Mouse (Mus musculus): Measurements from ENCODE around the gene Itln1.
"Not testable (repeated sequence)": the region's sequence is repeated elsewhere in the genome, so short reads cannot be mapped to it uniquely, and the experiment has no call there.

Itln1 gene

DNA sequence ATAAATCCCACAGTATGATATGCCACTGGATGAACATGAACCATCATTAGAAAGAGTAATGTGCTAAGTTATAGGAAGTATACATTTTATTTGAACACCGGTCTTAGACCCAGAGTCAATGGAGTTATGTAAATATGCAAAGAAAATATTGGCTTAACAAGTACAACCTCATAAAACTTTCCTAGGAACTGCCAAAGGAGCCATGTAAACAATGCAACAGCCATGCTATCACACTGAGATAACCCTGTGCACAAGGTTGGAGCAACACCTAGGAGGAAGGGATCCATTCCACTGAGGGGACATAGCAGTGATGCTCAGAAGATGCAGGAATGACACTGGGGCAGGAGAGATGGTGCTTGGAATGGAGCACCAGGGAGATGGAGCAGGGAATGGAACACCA, 21.3 kb downstream of the Itln1 start:
- DNase-seq (ENCODE audit: low spot score in 2 of 2): no peak

DNA sequence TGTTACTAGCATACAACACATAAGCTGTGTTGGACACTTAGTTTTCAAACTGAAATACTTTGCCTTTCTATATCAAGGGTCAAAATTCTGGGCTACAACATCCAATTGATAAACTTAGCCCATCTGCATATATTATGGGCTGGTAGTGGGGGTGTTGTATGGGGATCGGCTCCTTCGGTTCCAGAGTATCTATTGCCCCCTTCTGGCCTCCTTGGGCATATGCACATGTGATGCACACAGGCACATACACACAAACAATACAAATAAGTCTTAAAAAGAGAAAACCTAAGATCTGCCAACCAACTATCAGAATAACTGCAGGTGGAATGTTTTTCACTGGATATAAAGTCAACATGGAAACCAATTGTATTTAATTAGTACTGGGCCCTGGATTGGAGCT, 21.9 kb downstream of the Itln1 start:
- DNase-seq (ENCODE audit: low spot score in 2 of 2): no peak

DNA sequence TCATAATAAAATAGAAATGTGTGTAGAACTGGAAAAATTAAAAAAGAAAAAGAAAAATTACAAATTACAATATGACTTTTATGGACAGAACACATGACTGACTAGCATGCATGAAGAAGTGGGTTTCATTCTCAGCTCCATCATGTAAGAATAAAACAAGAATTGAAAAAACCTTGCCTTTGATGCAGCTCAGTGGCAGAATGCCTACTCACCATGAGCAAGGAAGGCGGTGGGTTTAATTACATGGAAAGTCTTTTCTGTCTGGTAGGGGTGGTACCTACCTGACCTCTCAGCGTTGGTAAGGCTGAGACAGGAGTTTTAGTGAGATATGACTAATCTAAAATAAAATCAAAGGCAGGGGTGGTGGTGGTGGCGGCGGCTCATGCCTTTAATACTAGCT, 30.5 kb downstream of the Itln1 start:
- no peak for DNase-seq (ENCODE audit: low spot score in 2 of 2)

DNA sequence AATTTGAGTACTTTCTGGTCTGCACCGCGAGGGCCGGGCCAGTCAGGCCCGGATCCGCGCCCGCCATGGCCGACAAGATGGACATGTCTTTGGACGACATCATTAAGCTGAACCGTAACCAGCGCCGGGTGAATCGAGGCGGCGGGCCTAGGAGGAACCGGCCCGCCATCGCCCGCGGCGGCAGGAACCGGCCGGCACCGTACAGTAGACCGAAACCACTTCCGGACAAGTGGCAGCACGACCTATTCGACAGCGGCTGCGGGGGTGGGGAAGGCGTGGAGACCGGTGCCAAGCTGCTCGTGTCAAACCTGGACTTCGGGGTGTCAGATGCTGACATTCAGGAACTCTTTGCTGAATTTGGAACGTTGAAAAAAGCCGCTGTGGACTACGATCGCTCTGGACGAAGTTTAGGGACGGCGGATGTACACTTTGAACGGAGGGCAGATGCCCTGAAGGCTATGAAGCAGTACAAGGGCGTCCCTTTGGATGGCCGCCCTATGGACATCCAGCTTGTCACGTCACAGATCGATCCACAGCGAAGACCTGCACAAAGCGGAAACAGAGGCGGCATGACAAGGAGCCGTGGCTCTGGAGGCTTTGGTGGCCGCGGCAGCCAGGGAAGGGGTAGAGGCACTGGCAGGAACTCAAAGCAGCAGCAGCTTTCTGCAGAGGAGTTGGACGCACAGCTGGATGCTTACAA, 31.4 kb downstream of the Itln1 start:
- DNase-seq (ENCODE audit: low spot score in 2 of 2): peak in 1 of 2 experiments; percentile 60

DNA sequence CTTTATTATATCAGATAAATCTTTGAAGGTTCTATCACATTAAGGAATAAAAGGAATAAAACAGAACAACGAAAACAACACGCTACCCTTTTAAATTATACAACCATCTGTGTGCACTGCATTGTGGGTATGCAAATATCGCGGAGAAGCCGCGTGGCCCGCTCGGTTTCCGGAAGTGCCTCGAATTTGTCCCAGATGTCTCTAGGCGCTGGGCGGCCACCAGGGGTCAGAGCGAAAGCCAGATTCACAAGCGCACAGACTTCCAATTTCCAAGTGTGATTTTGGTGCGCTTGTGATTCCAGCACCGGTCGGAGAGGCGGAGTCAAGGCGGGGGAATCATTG, 31.9 kb downstream of the Itln1 start, which contains the start of gene Alyref2:
Gene Alyref2 (plus strand): TSS at position 229 of the 342 bp plus-strand sequence.
- peak; percentile 92 to 95 for DNase-seq (ENCODE audit: low spot score in 2 of 2)

DNA sequence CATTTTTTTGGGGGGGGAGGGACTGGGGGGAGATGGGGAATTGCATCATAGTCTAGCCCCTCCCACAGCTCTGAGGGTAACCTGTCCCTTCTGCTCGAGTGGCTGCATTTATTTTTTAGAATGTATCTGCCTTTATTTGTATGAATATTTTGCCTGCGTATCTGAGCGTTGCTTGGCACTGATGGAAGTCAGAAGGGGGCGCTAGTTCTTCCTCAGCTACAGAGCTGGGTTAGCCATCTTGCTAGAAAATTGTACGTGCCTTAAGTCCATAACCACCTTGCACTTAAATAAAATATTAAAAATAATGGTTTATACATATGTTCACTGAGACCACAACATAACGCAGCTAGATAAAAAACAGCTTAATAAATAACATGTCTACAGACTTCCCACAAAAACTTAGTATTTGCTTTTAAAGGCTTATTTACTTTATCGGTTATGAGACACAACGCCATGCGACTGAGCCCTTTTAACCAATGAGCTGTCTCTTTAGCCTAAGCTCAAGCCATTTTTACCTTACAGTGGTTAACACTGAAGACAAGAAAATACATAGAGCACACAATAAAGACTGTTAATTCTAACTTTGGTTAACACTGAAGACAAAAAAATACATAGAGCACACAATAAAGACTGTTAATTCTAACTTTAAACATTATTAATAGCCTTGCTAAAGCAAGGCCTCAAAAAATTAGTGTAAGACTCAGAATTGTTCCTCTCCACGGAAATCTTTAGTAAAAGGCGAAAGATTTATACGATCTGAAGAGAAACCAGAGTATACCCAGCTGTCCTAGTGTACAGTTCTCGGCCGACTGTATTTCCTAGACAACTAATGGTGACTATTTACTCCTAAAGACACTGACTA, 32.5 kb downstream of the Itln1 start:
- no peak for DNase-seq (ENCODE audit: low spot score in 2 of 2)

DNA sequence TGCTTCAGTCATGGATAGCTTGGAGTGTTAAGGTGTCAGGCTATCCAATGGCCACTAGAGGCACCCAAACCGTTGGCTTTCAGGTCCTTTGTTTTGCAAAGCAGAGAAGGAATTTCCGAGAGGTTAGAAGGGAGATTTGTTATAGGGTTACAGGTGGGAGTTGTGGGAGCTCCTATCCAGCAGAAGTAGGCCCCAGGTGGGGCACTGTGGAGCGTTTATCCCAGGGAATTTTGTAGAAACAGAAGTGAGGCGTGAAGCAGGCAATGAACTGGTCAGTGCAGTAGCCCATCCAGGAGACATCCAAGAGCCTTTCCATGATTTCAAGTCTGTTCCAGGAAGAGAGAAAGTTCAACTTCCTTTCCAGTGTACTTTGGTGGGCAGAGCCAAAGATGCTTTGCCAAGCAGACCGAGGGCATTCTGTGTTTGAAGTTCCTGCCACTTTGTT, 33.4 kb downstream of the Itln1 start:
- no peak for DNase-seq (ENCODE audit: low spot score in 2 of 2)

DNA sequence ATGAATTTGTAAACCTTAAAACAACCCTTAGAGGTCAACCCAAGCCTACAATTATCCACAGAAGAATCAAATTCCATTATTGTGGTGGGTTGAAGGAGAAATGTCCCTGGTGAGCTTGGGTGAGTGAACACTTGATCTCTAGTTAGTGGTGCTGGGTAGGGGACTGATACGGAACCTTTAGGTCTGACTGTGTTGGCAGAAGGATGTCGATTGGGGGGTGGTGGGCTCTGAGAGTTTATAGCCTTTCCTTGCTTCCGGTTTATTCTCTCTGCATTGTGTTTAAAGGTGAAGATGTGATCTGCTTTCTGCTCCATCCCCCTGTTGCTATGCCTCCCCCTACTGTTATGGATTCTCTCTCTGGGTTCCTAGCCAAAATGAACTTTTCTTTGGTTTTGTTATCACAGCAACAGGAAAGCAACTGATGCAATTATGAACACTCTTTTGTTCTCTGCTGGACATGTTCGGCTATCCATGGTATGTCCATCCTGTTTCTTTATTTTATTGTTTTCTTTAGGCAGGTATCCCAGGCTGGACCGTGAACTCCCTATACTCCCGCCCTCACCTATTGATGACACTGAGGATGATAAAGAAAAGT, 34.0 kb downstream of the Itln1 start:
- DNase-seq (ENCODE audit: low spot score in 2 of 2): no peak

DNA sequence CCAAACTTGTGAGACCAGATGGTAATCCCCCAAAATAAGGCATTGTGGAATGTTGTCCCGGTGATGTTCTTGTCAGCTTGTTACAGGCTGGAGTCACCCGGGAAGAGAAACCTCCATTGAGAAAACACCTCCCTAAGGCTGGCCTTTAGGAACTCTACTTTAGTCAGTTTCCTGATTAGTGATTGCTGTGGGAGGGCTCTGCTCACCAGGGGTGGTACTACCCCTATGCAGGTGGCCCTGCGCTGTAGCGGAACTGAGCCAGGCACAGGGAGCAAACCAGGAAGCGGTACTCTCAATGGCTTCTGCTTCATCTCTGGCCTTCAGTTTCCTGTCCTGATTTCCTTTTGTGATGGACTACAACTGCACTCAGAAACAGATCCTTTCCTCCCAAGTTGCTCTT, 35.2 kb downstream of the Itln1 start:
- DNase-seq (ENCODE audit: low spot score in 2 of 2): no peak

DNA sequence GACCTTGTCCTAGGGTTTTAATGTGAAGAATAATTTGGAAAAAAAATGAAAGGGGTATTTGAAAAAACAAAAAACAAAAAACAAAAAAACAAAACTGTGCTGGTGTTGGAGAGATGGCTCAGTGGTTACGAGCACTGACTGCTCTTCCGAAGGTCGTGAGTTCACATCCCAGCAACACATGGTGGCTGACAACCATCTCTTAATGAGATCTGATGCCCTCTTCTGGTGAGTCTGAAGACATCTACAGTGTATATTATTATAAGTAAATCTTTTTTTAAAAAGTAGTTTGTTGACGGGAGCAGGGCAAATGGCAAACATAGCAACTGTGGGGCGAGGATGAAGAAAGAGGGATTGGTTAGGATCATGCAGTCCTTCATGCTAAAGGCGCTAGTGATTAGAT, 39.7 kb downstream of the Itln1 start:
- DNase-seq (ENCODE audit: low spot score in 2 of 2): no peak

DNA sequence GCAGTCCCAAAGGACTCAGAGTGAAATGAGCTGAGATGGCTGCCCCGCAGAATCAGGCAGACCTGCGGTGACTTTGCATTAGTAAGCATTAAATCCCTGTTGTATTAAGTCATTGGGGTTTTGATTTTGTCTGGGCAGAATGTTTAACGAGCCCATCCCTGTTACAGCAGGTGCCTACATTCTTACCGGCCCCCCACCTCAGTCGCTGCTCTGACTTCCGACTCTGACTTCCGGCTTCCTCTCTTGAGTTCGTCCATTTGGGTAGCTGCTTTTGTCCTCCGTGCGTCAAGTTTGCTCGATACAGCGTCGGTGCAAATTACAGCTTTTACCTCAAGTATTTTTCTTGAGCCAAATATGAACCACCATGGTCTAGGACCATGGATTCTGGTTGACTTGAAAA, 40.9 kb downstream of the Itln1 start:
- DNase-seq (ENCODE audit: low spot score in 2 of 2): no peak

DNA sequence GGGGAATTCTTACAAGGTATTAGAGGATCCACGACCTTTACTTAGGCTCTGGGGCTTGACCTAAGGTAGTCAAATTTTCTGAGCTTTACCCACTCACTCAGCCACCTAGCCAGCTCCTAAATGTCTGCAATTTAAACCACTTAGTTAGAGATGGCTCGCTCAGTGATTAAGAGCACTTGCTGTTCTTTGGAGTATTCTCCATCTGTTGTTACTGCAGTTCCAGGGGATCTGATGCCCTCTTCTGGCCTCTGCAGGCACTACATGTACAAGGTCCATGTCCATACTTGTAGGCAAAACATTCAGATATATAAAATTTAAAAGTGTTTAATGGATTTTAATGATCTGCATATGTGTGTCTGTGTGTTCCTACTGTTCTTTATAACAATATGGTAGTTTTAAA, 56.1 kb downstream of the Itln1 start:
- peak; percentile 53 to 74 for DNase-seq (ENCODE audit: low spot score in 2 of 2)

DNA sequence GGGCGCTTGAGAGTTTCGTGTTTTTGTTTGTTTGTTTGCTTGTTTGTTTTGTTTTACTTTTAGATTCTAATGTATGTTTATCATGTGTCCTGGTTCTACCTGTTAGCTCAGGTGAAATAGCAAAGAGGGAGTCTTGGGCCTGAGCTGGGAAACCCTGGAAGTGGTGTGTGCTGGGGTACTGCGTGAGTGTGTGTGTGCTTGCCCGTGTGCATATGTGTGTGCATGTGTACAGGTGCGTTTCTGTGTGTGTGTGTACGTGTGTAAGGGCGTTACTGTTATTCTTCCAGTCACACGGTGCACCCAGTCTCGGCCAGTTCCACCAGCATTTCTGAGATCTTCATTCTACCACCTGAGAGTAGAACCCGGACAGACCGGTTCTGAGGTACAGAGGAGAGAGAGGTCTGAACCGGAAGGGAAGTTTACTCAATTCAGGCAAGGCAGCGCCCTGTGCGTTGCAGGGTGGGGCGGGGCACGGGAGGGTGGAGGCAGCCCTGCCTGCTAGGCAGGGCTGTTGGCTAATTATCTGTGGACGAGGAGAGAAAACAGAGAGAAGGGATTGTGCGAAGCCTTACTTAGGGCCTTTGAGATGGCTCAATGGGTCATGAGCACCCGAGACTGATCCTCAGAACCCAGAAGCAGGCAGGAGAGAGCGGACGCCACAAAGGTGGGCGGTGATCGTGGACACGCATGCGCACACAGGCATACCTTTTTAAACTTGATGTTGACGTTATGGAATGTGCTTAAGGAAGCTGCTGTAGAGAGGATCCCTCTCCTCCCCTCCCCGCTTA, 57.1 kb downstream of the Itln1 start:
- DNase-seq (ENCODE audit: low spot score in 2 of 2): peak in 1 of 2 experiments; percentile 36

DNA sequence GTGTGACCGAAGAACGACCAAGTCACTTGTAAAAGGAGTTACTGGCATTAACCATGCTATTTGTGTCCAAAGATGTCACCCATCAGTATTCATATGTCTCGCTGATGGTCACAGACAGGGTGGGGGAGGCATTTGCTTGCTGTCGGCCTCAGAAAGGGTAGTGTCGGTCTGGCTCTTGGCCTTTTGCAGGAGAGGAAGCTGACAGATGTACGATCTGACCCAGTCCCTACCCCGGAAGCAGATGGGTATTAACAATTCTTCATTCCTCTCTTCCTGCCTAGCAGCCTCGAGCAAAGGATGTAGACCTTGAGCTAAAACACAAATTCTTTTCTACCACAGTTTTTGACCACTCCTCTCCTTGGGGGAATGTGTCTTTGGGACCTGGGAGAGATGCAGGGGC, 58.0 kb downstream of the Itln1 start:
- DNase-seq (ENCODE audit: low spot score in 2 of 2): no peak

DNA sequence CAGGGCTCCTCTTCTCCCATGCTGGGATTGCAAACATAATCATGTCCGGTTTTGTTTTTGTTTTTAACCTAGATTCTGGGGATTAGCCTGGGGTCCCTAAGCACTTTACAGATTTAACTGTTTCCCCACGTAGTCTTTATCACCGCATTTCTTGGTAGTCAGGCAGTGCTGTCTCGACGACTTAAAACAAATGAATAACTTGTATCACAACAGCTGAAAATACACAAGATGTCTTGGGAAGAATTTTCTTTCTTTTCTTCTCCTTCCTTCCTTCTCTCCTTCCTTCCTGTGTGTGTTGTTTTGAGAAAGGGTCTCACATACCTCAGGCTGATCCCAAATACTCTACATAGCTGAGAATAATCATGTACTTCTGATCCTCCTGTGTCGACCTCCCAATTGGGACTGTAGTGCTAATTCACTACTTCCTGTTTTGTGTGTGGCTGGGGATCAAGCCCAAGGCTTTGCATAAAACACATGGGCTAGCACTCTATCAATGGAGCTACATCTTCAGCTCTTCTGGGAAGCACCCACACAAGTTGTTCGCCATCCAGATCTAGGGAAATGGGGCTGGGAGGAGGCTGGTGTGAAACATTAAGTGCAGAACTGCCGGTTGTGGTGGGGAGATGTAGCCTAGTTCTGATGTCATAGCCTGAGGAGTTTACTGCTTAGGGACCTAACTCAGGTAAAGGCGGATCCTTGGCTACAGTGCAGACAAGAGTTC, 61.0 kb downstream of the Itln1 start:
- DNase-seq (ENCODE audit: low spot score in 2 of 2): no peak

DNA sequence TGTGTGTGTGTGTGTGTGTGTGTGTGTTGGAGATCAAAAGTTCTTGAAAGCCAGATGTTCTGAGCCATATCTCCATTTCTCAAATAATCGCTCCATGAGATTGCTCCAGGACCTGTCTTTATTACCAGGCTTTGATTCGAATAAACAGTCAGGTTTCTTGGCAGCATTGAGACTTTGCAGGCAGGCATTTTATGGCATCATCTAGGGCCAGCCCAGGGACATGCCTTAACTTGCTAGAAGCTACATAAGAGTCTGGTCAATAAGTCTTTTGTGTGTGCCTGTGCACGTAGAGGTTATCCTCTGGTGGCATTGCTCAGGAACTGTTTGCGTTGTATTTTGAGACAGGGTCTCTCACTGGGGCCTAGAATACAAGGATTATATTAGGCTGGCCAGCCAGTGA, 61.6 kb downstream of the Itln1 start:
- no peak for DNase-seq (ENCODE audit: low spot score in 2 of 2)

DNA sequence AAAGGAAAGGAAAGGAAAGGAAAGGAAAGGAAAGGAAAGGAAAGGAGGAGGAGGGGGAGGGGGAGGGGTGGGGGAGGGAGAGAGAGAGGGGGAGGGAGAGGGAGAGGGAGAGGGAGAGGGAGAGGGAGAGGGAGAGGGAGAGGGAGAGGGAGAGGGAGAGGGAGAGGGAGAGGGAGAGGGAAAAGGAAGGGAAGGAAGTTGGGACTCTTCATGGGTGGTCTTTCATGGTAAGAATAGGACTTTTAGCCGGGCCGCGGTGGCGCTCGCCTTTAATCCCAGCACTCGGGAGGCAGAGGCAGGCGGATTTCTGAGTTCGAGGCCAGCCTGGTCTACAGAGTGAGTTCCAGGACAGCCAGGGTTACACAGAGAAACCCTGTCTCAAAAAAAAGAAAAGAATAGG, 63.2 kb downstream of the Itln1 start:
- DNase-seq (ENCODE audit: low spot score in 2 of 2): not testable (repeated sequence)

DNA sequence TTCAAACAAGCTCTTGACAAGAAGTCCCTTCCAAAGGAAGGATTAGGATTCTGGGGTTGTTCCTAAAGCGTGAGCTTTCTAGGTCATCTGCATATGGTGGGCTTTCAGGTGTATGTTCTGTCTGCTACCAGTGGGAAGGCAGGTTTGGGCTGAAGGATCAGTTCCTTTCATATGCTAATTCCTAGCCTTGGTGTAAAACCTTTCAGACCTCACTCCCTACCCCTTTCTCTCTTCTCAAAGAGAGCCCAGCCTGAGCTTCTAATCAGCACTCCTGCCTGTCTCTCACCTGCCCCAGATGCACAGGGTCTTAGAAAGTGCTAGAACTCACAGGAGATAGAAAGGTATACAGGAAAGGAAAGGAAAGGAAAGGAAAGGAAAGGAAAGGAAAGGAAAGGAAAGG, 63.6 kb downstream of the Itln1 start:
- no peak for DNase-seq (ENCODE audit: low spot score in 2 of 2)

DNA sequence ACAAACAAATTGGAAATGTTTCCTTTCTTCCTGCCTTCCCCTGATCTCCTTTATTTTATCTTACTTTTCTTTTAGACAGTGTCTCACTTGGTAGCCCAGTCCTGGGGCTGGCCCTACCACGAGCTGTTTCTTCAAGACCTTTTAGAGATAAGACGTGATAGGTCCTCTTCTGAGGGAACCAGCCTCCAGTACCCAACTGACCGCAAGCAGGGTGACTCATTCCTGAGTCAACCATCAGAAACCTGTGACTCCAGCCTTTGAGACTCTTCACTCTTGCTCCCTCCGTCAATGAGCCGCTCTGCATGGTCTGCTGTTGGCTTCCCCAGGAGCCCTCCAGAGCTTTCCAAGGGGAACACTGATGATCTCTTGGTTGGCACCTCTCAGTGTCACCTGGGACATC, 64.2 kb downstream of the Itln1 start:
- no peak for DNase-seq (ENCODE audit: low spot score in 2 of 2)

DNA sequence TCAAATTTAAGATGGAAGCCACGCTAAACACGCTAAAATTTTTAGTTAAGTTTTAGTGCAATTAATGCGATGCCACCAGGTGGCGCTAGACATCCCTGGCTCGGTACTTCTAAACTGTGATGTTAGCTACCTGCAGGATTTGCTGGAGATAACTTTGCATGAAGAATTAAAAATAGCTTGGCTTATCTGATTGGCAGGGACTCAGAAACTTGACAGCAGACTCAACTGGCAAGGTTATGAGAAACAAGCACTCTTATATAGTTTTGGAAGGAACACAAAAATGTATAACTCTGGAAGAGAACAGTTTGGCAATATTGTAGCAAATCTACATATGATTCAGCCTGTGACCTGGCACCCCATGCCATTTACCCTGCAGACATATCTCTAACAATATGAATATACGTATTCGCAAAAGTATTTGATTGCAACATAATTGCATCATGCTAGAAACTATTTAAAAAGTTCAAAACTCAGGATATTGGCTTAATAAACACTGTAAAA, 64.7 kb downstream of the Itln1 start:
- no peak for DNase-seq (ENCODE audit: low spot score in 2 of 2)

DNA sequence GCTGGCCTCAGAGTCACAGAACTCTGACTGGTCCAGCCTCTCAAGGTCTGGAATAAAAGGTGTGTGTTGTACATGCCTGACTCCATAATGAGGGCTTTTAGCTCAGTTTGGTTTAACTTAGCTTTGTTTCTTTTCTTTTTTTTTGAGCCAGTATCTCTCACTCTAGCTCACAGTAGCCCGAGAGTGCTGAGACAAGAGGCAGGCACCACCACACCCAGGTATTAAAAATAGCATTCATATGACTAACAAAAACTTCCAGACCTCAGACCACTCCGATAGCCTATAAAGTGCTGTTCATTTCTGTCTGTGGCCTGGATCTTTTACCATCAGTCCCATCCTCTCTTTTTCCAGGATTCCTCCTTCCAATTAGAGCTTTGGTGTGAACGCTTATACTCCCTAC, 65.4 kb downstream of the Itln1 start:
- DNase-seq (ENCODE audit: low spot score in 2 of 2): no peak
